Mouse (Mus musculus): ENCODE data around the gene Impdh1.

DNA sequence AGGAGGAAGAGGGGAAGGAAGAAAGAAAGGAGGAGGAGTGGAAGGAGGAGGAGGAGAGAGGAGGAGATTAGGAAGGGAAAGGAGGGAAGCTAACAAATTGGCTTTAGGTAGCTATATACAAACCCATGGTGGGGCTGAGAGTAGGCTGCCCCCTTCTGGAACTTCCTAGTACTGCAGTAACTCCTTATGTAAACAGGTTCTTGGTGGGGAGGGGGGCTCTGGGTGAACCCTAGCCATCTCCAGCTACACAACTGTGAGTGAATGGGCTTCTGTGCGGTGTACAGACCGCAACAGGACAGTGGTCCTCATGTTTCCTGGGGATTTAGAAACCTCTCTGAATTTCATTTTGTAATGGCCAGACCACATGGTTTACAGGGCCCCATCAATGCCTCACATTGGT is 24.6 kb upstream of the Impdh1 start:
- TF ChIP-seq CTCF (IDR thresholded peaks at IDR 0.05; ENCODE audit: extremely low read depth, insufficient read depth, low read length) (peak; percentile 52), POLR2A (IDR thresholded peaks at IDR 0.05; ENCODE audit: extremely low read depth, insufficient read depth, low read length) (no peak)

All from cortical plate, adult 2 months (tissue).